Mouse (Mus musculus) spleen, adult 10 weeks (tissue): ENCODE measurements around the gene Fkbp3. TPM values are rescaled to one million over a fixed set of nuclear protein-coding genes. Genes with fewer than 3 reads are reported as not detected.

Source experiments
- polyA plus RNA-seq: library from polyadenylated mRNA; stranded (reverse); fragments of 350-450 nt; fragmentation: Illumina TruSeq; extraction: RNeasy Lipid Tissue Mini Kit (QIAGEN cat#74804); gene quantifications from one replicate; pipeline ENCODE4 v1.2.3, GENCODE M21; 2015; ENCODE audit warnings: low replicate concordance; ENCODE audit not compliant: insufficient read depth

Gene Fkbp3
- polyA plus RNA-seq, result 167 TPM

DNA sequence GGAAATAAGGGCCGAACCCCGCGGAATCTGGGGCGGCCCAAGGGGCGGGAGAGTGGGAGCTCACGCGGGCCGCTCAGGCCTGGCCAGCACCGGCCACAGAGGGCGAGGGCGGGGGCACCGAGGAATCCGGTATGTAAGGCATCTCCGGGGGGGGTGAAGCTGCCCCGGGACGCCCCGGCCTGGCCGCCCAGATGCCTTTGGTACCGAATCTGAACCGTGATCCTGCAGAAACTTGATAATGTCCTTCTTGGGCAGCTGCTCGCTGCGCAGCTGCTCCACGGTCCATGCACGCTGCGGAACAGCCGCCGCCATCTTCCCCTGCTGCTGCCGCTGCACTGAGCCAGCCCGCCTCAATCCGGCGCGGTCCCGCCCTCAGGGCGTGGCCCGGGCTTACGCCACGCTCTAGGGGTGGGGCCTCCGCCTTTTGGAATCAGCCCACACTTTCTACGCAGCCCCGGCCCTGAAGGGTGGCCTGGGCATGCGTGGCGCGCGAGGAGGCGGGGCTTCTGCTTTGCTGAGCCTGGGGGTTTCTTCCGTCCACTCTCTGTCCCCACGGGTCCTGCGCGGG lies at the start of gene Fkbp3:
Gene Fkbp3, minus strand, starts transcription at position 397 of the 568 bp plus-strand sequence.

DNA sequence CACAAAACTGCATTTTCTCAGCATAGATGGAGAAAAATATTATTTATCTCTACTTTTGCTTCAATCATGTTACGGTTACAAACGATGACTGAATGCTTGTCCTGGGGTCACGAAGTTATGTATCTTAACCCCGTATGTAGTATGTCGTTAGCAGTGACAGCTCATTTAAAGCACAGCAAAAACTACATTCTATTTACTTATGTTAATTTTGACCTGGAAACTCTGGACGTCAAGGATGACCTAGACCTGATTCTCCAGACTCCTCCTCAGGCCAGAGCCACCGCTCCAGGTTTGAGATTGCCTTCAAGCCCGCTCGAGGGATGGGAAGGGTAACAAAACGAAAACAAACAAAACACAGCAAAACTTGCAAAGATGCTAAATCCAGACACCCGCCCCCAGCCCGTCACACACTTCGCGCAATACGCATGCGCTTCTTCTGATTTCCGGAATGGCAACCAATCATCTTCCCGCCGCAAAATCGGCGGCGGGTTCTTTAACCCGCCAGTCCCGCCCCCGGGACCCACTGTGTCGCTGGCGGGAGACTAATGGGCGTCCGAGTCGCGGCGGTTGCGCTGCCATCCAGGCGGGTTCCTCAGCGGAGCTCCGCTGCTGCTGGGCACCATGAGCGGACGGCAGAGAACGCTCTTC lies 1.4 kb upstream of the Fkbp3 start, which contains the start of gene Fancm:
Gene Fancm, plus strand, starts transcription at position 519 of the 648 bp plus-strand sequence.

DNA sequence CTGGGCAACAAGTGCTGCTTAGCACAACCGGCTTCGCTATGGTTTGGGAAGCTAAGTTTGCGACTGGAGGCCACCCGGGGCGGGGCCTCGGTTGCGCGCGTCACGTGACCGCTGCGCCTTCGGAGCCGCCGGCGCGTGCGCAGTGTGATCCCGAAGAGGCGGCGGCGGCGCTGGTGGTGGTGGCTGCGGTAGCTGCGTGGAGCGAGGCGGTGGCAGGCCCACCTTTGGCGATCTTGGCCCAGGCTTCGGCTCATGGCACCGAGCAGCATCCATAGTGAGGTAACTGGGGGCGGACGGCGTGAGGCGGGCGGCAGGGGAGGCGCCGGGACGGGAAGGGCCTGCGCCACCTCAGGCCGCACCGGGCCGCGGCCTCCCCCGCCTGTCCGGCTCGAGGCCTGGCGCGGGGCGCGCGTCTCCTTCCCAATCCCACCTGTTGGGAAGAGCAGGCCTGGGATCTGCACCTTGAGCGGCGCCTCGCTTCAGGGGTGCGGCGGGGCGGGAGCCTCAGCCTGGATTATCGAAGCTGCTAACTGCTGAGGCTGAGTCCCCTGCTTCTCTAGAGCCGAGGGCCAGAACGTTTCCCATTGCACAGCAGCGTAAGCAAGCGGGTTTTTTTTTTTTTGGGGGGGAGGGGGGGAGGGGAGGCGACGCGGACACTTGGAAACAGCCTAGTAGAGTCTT lies 37.5 kb downstream of the Fkbp3 start, which contains the start of gene Prpf39:
Gene Prpf39, plus strand, starts transcription at position 144 of the 681 bp plus-strand sequence.

Other genes with a start within 250 kb of the Fkbp3 start
- gene Gm527, start 156.1 kb downstream of the Fkbp3 start, polyA plus RNA-seq, result 7.8 TPM
- gene Klhl28, start 108.5 kb downstream of the Fkbp3 start, polyA plus RNA-seq, result 25.9 TPM
- gene Togaram1, start 108.2 kb downstream of the Fkbp3 start, polyA plus RNA-seq, result 32.2 TPM
- gene Prpf39, start 37.7 kb downstream of the Fkbp3 start, polyA plus RNA-seq, result 146 TPM
- 11.5 TPM for gene Fancm, start 1.6 kb upstream of the Fkbp3 start, polyA plus RNA-seq
- 7.1 TPM for gene Mis18bp1, start 98.6 kb upstream of the Fkbp3 start, polyA plus RNA-seq
- gene Wdr20rt, start 151.5 kb upstream of the Fkbp3 start, polyA plus RNA-seq, result not detected